Mouse (Mus musculus): ENCODE data around the gene Srrm4. TPM values are rescaled to one million over a fixed set of nuclear protein-coding genes. Genes with fewer than 3 reads are reported as not detected.

Srrm4 gene
- polyA plus RNA-seq, 1 experiment from 2014 or later, result 19.2 TPM

- Histone ChIP-seq H3K4me2 (replicated peaks) (no peak overlapping the region), H3K4me1 (replicated peaks; ENCODE audit: control insufficient read depth, insufficient read depth, low read length) (peaks cover 46% of the 10 kb centered on the region), H3K36me3 (replicated peaks; ENCODE audit: control insufficient read depth, insufficient read depth) (no peaks in the 10 kb centered on the region), H3K9ac (no peak overlapping the region), H3K4me3 (replicated peaks; ENCODE audit: low read length) (no peak overlapping the region), H3K27me3 (ENCODE audit: control insufficient read depth, insufficient read depth, low read length) (no peaks in the 10 kb centered on the region), H3K9me3 (ENCODE audit: control insufficient read depth, low read length) (no peaks in the 10 kb centered on the region), H3K27ac (peak overlapping the region; percentile 23; the same call in 1 of the 2 replicates)
- DNase-seq (ENCODE audit: low spot score) (no peak), ATAC-seq (ENCODE audit: low FRiP score) (no peak)
- WGBS, result 65% methylated on average over 19 of the region's 19 CpGs
Observed at GRCm38 (mm10) chr5:116498880-116499640, 92.6 kb downstream of the Srrm4 start.

DNA sequence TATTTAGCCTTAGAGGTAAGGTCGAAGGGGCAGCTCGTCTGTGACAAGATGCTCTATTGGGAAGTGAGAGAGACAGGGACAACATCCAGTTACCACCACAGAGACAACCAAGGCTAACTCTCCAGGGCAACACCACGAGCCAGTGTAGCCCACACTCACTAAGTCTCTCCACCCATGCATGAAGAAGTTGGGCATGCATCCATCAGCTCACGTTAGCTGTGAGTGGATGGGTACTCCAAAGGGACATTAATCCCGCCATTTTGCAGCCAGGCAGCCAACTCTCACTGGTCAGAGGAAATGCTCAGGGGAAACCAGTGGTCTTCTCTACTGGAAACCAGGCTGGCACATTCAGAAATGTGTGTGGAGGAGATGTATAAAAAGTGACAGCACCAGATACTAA is 93.8 kb downstream of the Srrm4 start:
- no peak overlapping the region for H3K27ac ChIP-seq
- no peak overlapping the region for H3K4me2 ChIP-seq (replicated peaks)
- H3K9me3 ChIP-seq (ENCODE audit: control insufficient read depth, low read length), result no peaks in the 10 kb centered on the region
- DNase-seq (ENCODE audit: low spot score) (no peak), ATAC-seq (ENCODE audit: low FRiP score) (no peak)
- no peaks in the 10 kb centered on the region for H3K27me3 ChIP-seq (ENCODE audit: control insufficient read depth, insufficient read depth, low read length)
- H3K4me1 ChIP-seq (replicated peaks; ENCODE audit: control insufficient read depth, insufficient read depth, low read length), result peaks cover 46% of the 10 kb centered on the region
- H3K9ac ChIP-seq, result no peak overlapping the region
- no peak overlapping the region for H3K4me3 ChIP-seq (replicated peaks; ENCODE audit: low read length)
- no peaks in the 10 kb centered on the region for H3K36me3 ChIP-seq (replicated peaks; ENCODE audit: control insufficient read depth, insufficient read depth)
- WGBS, result 63% methylated on average over 5 of the region's 5 CpGs

DNA sequence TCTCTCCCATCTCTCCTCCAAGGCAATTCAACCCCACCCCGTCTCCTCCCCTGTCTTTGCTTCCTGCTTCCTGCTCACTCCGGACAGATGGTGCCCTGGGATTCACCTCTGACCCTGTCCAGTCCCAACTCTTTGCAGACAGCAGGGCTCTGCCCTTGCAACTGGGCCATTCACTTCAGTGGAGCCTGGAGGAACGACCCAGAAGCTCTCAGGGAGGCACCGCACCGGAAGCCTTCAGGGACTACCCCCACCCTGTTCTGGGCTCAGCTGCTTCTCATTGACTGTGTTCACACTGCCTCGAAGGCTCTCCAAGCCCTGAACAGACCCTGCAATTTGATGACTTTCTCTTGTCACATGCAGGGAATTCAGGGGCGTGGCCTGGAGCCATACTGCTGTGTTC is 94.4 kb downstream of the Srrm4 start:
- H3K27me3 ChIP-seq (ENCODE audit: control insufficient read depth, insufficient read depth, low read length), result no peaks in the 10 kb centered on the region
- no peak overlapping the region for H3K4me2 ChIP-seq (replicated peaks)
- H3K4me3 ChIP-seq (replicated peaks; ENCODE audit: low read length), result no peak overlapping the region
- H3K9ac ChIP-seq, result no peak overlapping the region
- ATAC-seq (ENCODE audit: low FRiP score), result no peak
- H3K27ac ChIP-seq, result no peak overlapping the region
- H3K9me3 ChIP-seq (ENCODE audit: control insufficient read depth, low read length), result no peaks in the 10 kb centered on the region
- peaks cover 45% of the 10 kb centered on the region for H3K4me1 ChIP-seq (replicated peaks; ENCODE audit: control insufficient read depth, insufficient read depth, low read length)
- DNase-seq (ENCODE audit: low spot score), result no peak
- WGBS, result 21% methylated on average over 7 of the region's 7 CpGs
- no peaks in the 10 kb centered on the region for H3K36me3 ChIP-seq (replicated peaks; ENCODE audit: control insufficient read depth, insufficient read depth)

DNA sequence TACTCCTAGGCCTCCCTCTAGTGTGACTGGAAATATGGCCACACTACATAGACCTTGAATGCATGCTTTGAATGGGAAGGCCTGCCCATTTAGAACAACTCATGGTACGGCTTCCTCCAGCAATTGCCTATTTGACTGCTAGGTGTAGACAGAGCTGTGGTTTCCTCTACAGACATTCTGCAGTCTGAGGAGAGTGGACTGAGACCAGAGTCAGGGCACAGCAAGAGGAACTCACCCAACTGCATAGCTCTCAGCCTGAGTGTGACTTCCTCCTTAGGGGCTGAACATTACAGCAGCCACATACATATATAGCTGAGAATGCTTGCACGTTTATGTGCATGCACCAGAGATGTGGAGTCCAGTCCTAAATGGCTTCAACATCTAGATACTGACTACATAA is 94.9 kb downstream of the Srrm4 start:
- DNase-seq (ENCODE audit: low spot score), result no peak
- Histone ChIP-seq H3K4me2 (replicated peaks) (no peak overlapping the region), H3K36me3 (replicated peaks; ENCODE audit: control insufficient read depth, insufficient read depth) (no peaks in the 10 kb centered on the region), H3K27ac (no peak overlapping the region), H3K4me1 (replicated peaks; ENCODE audit: control insufficient read depth, insufficient read depth, low read length) (peaks cover 43% of the 10 kb centered on the region), H3K27me3 (ENCODE audit: control insufficient read depth, insufficient read depth, low read length) (no peaks in the 10 kb centered on the region), H3K9me3 (ENCODE audit: control insufficient read depth, low read length) (no peaks in the 10 kb centered on the region), H3K9ac (no peak overlapping the region), H3K4me3 (replicated peaks; ENCODE audit: low read length) (no peak overlapping the region)
- ATAC-seq (ENCODE audit: low FRiP score), result no peak
- 86% methylated on average over 2 of the region's 2 CpGs for WGBS

DNA sequence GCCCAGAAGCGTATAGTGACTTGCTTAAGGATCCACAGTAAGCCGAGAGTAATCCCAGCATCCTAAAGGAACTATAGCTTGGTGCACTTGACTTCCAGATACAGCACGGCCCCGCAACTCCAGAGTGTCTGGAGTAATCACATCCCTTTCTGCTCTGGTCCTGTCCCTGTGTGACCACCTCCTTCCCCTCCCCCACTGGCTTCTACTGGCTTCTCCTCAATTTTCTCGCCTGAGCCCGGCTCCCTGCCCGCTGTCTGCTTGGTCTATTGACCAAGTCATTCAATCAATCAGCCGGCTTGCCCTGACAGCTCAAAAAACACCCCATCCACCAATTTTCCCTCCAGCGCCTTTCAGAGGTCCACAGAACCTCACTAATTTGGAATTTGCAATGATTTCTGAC is 96.2 kb downstream of the Srrm4 start:
- DNase-seq (ENCODE audit: low spot score) (no peak), ATAC-seq (ENCODE audit: low FRiP score) (no peak)
- Histone ChIP-seq H3K27ac (no peak overlapping the region), H3K4me3 (replicated peaks; ENCODE audit: low read length) (no peak overlapping the region), H3K9me3 (ENCODE audit: control insufficient read depth, low read length) (no peaks in the 10 kb centered on the region), H3K4me2 (replicated peaks) (no peak overlapping the region), H3K4me1 (replicated peaks; ENCODE audit: control insufficient read depth, insufficient read depth, low read length) (peaks cover 38% of the 10 kb centered on the region), H3K27me3 (ENCODE audit: control insufficient read depth, insufficient read depth, low read length) (no peaks in the 10 kb centered on the region), H3K9ac (no peak overlapping the region), H3K36me3 (replicated peaks; ENCODE audit: control insufficient read depth, insufficient read depth) (no peaks in the 10 kb centered on the region)
- 55% methylated on average over 9 of the region's 9 CpGs for WGBS

DNA sequence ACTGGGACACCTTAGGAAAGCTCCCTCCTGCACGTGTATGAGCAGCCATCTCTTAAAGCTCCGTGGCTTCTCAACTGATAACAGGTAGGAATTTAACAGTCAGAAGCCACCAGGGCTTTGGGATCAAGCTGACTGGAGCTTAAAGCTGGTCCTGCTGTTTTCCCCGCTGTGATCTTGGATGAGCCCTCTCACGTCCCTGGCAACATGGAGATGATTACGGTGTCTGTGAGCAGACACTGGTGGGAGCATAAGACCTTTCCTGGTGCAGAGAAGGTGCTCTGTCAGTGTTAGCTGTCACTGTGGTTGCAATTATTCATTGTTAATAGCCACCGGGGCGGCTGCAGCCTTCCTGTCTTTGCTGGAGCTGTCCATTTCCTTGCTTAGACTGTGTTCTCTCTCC is 97.2 kb downstream of the Srrm4 start:
- H3K4me3 ChIP-seq (replicated peaks; ENCODE audit: low read length), result no peak overlapping the region
- peaks cover 38% of the 10 kb centered on the region for H3K4me1 ChIP-seq (replicated peaks; ENCODE audit: control insufficient read depth, insufficient read depth, low read length)
- no peak overlapping the region for H3K27ac ChIP-seq
- H3K9ac ChIP-seq, result no peak overlapping the region
- ATAC-seq (ENCODE audit: low FRiP score) (no peak), DNase-seq (ENCODE audit: low spot score) (no peak)
- 54% methylated on average over 7 of the region's 7 CpGs for WGBS
- H3K9me3 ChIP-seq (ENCODE audit: control insufficient read depth, low read length), result no peaks in the 10 kb centered on the region
- no peaks in the 10 kb centered on the region for H3K27me3 ChIP-seq (ENCODE audit: control insufficient read depth, insufficient read depth, low read length)
- H3K4me2 ChIP-seq (replicated peaks), result no peak overlapping the region
- no peaks in the 10 kb centered on the region for H3K36me3 ChIP-seq (replicated peaks; ENCODE audit: control insufficient read depth, insufficient read depth)

GRCm38 (mm10) chr5:116492726-116493125 is 98.9 kb downstream of the Srrm4 start:
- no peak overlapping the region for H3K9ac ChIP-seq
- no peaks in the 10 kb centered on the region for H3K27me3 ChIP-seq (ENCODE audit: control insufficient read depth, insufficient read depth, low read length)
- no peaks in the 10 kb centered on the region for H3K9me3 ChIP-seq (ENCODE audit: control insufficient read depth, low read length)
- no peaks in the 10 kb centered on the region for H3K36me3 ChIP-seq (replicated peaks; ENCODE audit: control insufficient read depth, insufficient read depth)
- no peak overlapping the region for H3K4me2 ChIP-seq (replicated peaks)
- H3K4me3 ChIP-seq (replicated peaks; ENCODE audit: low read length), result no peak overlapping the region
- no peak for ATAC-seq (ENCODE audit: low FRiP score)
- no peak overlapping the region for H3K27ac ChIP-seq
- H3K4me1 ChIP-seq (replicated peaks; ENCODE audit: control insufficient read depth, insufficient read depth, low read length), result peaks cover 25% of the 10 kb centered on the region
- 83% methylated on average over 3 of the region's 3 CpGs for WGBS
- no peak for DNase-seq (ENCODE audit: low spot score)

- 0 out of 2 replicates have a peak overlapping the region, but pooled peaks have one; percentile 1 for H3K27ac ChIP-seq
- H3K9me3 ChIP-seq (ENCODE audit: control insufficient read depth, low read length), result no peaks in the 10 kb centered on the region
- H3K36me3 ChIP-seq (replicated peaks; ENCODE audit: control insufficient read depth, insufficient read depth), result no peaks in the 10 kb centered on the region
- 65% methylated on average over 12 of the region's 12 CpGs for WGBS
- H3K4me2 ChIP-seq (replicated peaks), result no peak overlapping the region
- ATAC-seq (ENCODE audit: low FRiP score) (no peak), DNase-seq (ENCODE audit: low spot score) (no peak)
- H3K9ac ChIP-seq, result no peak overlapping the region
- H3K4me1 ChIP-seq (replicated peaks; ENCODE audit: control insufficient read depth, insufficient read depth, low read length), result peaks cover 23% of the 10 kb centered on the region
- H3K27me3 ChIP-seq (ENCODE audit: control insufficient read depth, insufficient read depth, low read length), result no peaks in the 10 kb centered on the region
- no peak overlapping the region for H3K4me3 ChIP-seq (replicated peaks; ENCODE audit: low read length)
Observed at GRCm38 (mm10) chr5:116491794-116492420, 99.7 kb downstream of the Srrm4 start.

- Histone ChIP-seq H3K9ac (no peak overlapping the region), H3K4me1 (replicated peaks; ENCODE audit: control insufficient read depth, insufficient read depth, low read length) (peaks cover 24% of the 10 kb centered on the region), H3K27ac (no peak overlapping the region), H3K9me3 (ENCODE audit: control insufficient read depth, low read length) (no peaks in the 10 kb centered on the region), H3K4me3 (replicated peaks; ENCODE audit: low read length) (no peak overlapping the region), H3K4me2 (replicated peaks) (no peak overlapping the region), H3K27me3 (ENCODE audit: control insufficient read depth, insufficient read depth, low read length) (no peaks in the 10 kb centered on the region), H3K36me3 (replicated peaks; ENCODE audit: control insufficient read depth, insufficient read depth) (no peaks in the 10 kb centered on the region)
- no peak for DNase-seq (ENCODE audit: low spot score)
- ATAC-seq (ENCODE audit: low FRiP score), result no peak
- WGBS, result 44% methylated on average over 5 of the region's 5 CpGs
Observed at GRCm38 (mm10) chr5:116490826-116491225, 100.8 kb downstream of the Srrm4 start.

Measured in hindbrain, embryonic 14.5 days (tissue).